Mouse (Mus musculus) 3134 (cell line): Measurements from ENCODE around the gene Parg.
"Not testable (repeated sequence)": the region's sequence is repeated elsewhere in the genome, so short reads cannot be mapped to it uniquely, and the experiment has no call there.

Source experiments
- DNase-seq: peaks from one replicate; pipeline ENCODE4 v3.0.0-alpha.2; 2011; ENCODE audit warnings: low spot score; ENCODE audit not compliant: insufficient read length; ENCODE audit errors: extremely low read depth

Gene Parg

GRCm38 (mm10) chr14:32176590-32176989 lies 25.2 kb upstream of the Parg start:
- DNase-seq: not testable (repeated sequence)

- no peak for DNase-seq
These were observed 22.2 kb upstream of the Parg start for GRCm38 (mm10) chr14:32179393-32180195.

GRCm38 (mm10) chr14:32180861-32181260 lies 20.9 kb upstream of the Parg start:
- DNase-seq: no peak

- DNase-seq: no peak
These were observed 17.9 kb upstream of the Parg start for GRCm38 (mm10) chr14:32183846-32184245.

- no peak for DNase-seq
These were observed 10.9 kb upstream of the Parg start for GRCm38 (mm10) chr14:32190627-32191391.

- no peak for DNase-seq
These were observed 9.8 kb upstream of the Parg start for GRCm38 (mm10) chr14:32191926-32192325.

GRCm38 (mm10) chr14:32192437-32192836 lies 9.3 kb upstream of the Parg start:
- DNase-seq: no peak

- DNase-seq: not testable (repeated sequence)
These were observed 8.2 kb upstream of the Parg start for GRCm38 (mm10) chr14:32193557-32193956.

GRCm38 (mm10) chr14:32201354-32201753 lies 395 bp upstream of the Parg start:
- peak; percentile 71 for DNase-seq

GRCm38 (mm10) chr14:32226601-32227000 lies 24.9 kb downstream of the Parg start:
- no peak for DNase-seq

GRCm38 (mm10) chr14:32228996-32229395 lies 27.2 kb downstream of the Parg start:
- DNase-seq: no peak

- DNase-seq: no peak
These were observed 40.7 kb downstream of the Parg start for GRCm38 (mm10) chr14:32242401-32242800.

- DNase-seq: no peak
These were observed 44.3 kb downstream of the Parg start for GRCm38 (mm10) chr14:32246019-32246418.

- DNase-seq: no peak
These were observed 47.9 kb downstream of the Parg start for GRCm38 (mm10) chr14:32249616-32250015.

- DNase-seq: no peak
These were observed 59.1 kb downstream of the Parg start for GRCm38 (mm10) chr14:32260830-32261229.

- DNase-seq: no peak
These were observed 60.0 kb downstream of the Parg start for GRCm38 (mm10) chr14:32261741-32262140.

GRCm38 (mm10) chr14:32268999-32269398 lies 67.2 kb downstream of the Parg start:
- no peak for DNase-seq

- DNase-seq: no peak
These were observed 67.8 kb downstream of the Parg start for GRCm38 (mm10) chr14:32269589-32269988.

- DNase-seq: no peak
These were observed 99.9 kb downstream of the Parg start for GRCm38 (mm10) chr14:32301622-32302021.

- DNase-seq: no peak
These were observed 100.7 kb downstream of the Parg start for GRCm38 (mm10) chr14:32302423-32302822.

GRCm38 (mm10) chr14:32304921-32305320 lies 103.2 kb downstream of the Parg start:
- peak; percentile 68 for DNase-seq

- DNase-seq: peak; percentile 24
These were observed 108.1 kb downstream of the Parg start for GRCm38 (mm10) chr14:32309876-32310275.
